Mouse (Mus musculus) CH12.LX (cell line): ENCODE measurements around the gene Rcor2. TPM values are rescaled to one million over a fixed set of nuclear protein-coding genes. Genes with fewer than 3 reads are reported as not detected.

Source experiments
- DNase-seq: peaks from one replicate; pipeline ENCODE4 v3.0.0-alpha.2; 2013; ENCODE audit errors: extremely low read depth
- H3K27ac ChIP-seq: 2 replicates; pipeline ENCODE4 v1.5.1; 2012; ENCODE audit warnings: low read depth, mild to moderate bottlenecking, control low read depth, moderate library complexity; ENCODE audit not compliant: insufficient read depth
- H3K27me3 ChIP-seq: replicated peaks from 2 replicates; pipeline ENCODE3; 2012; ENCODE audit warnings: inconsistent platforms
- H3K36me3 ChIP-seq, 2 experiments: replicated peaks in 1 of 2; 2 replicates each; pipeline versions ENCODE3 to v1.6.1; 2012; ENCODE audit warnings: inconsistent platforms in 1 of 2, low read length in 1 of 2, mild to moderate bottlenecking in 1 of 2, mixed read lengths in 1 of 2, moderate library complexity in 1 of 2; ENCODE audit not compliant: control insufficient read depth in 1 of 2, insufficient read depth in 1 of 2
- H3K4me1 ChIP-seq, 2 experiments: 2 replicates each; pipeline ENCODE4 v1.6.1; 2012; ENCODE audit warnings: inconsistent platforms in 1 of 2, moderate library complexity in 1 of 2; ENCODE audit not compliant: insufficient read depth in 2 of 2, control insufficient read depth in 1 of 2
- H3K4me2 ChIP-seq: 2 replicates; pipeline ENCODE4 v1.6.1; 2012; ENCODE audit warnings: low read depth, mild to moderate bottlenecking, control low read depth; ENCODE audit not compliant: poor library complexity, insufficient read depth, severe bottlenecking
- H3K4me3 ChIP-seq, 3 experiments: fragments of 150-350 bp in 1 of 3; sonication (generic) in 1 of 3; replicated peaks in 1 of 3; 2 replicates each; pipeline versions ENCODE3 to v1.5.1; 2011 to 2012; ENCODE audit warnings: low read depth in 2 of 3, low read length in 2 of 3, mild to moderate bottlenecking in 2 of 3, moderate library complexity in 2 of 3, control low read depth in 1 of 3, improper control_type of control experiment in 1 of 3, inconsistent platforms in 1 of 3, mixed read lengths in 1 of 3; ENCODE audit not compliant: poor library complexity in 1 of 3
- H3K79me2 ChIP-seq: replicated peaks from 2 replicates; pipeline ENCODE4 v1.6.1; 2012; ENCODE audit warnings: mild to moderate bottlenecking, moderate library complexity; ENCODE audit not compliant: control insufficient read depth, poor library complexity, insufficient read depth, severe bottlenecking; ENCODE audit errors: extremely low read depth
- H3K9ac ChIP-seq: 2 replicates; pipeline ENCODE4 v1.6.1; 2012; ENCODE audit warnings: low read depth, mild to moderate bottlenecking, control low read depth, moderate library complexity; ENCODE audit not compliant: insufficient read depth
- H3K9me3 ChIP-seq: replicated peaks from 2 replicates; pipeline ENCODE3; 2012; ENCODE audit warnings: low read length, inconsistent platforms, mixed read lengths
- CTCF ChIP-seq, 2 experiments: IDR thresholded peaks in 1 of 2; conservative IDR thresholded peaks in 1 of 2; 2 replicates each; pipeline ENCODE4 v1.5.1; 2011 to 2012; ENCODE audit warnings: low read depth in 2 of 2, low read length in 2 of 2, improper control_type of control experiment in 1 of 2, inconsistent platforms in 1 of 2, mild to moderate bottlenecking in 1 of 2, moderate library complexity in 1 of 2
- ELF1 ChIP-seq: IDR thresholded peaks from 2 replicates; pipeline ENCODE4 v1.6.1; 2014; ENCODE audit warnings: low read depth, mild to moderate bottlenecking, inconsistent platforms, low read length, improper control_type of control experiment
- GABPA ChIP-seq: IDR thresholded peaks from 2 replicates; pipeline ENCODE4 v1.6.1; 2012; ENCODE audit warnings: low read depth, low read length, improper control_type of control experiment, inconsistent platforms; ENCODE audit not compliant: insufficient replicate concordance
- HCFC1 ChIP-seq: IDR thresholded peaks from 2 replicates; pipeline ENCODE4 v1.6.1; 2012; ENCODE audit warnings: low read depth, mild to moderate bottlenecking, inconsistent platforms, low read length, improper control_type of control experiment
- IRF4 ChIP-seq: IDR thresholded peaks from 2 replicates; pipeline ENCODE4 v1.6.1; 2014; ENCODE audit warnings: low read depth, mild to moderate bottlenecking, inconsistent platforms, low read length, improper control_type of control experiment
- MAZ ChIP-seq: IDR thresholded peaks from 2 replicates; pipeline ENCODE4 v1.6.1; 2012; ENCODE audit warnings: low read depth, mild to moderate bottlenecking, inconsistent platforms, low read length, improper control_type of control experiment, moderate library complexity
- MYC ChIP-seq: IDR thresholded peaks from 2 replicates; pipeline ENCODE4 v1.6.1; 2011; ENCODE audit warnings: low read depth, mild to moderate bottlenecking, improper control_type of control experiment, low read length
- NELFE ChIP-seq: IDR thresholded peaks from 2 replicates; pipeline ENCODE4 v1.6.1; 2011; ENCODE audit warnings: low read depth, low read length, improper control_type of control experiment
- POLR2A ChIP-seq: IDR thresholded peaks from 2 replicates; pipeline ENCODE4 v1.6.1; 2011; ENCODE audit warnings: low read depth, mild to moderate bottlenecking, improper control_type of control experiment, low read length
- RCOR1 ChIP-seq: conservative IDR thresholded peaks from 2 replicates; pipeline ENCODE4 v1.6.1; 2012; ENCODE audit warnings: low read depth, mild to moderate bottlenecking, inconsistent platforms, low read length, improper control_type of control experiment
- SMC3 ChIP-seq: IDR thresholded peaks from 2 replicates; pipeline ENCODE4 v1.6.1; 2011; ENCODE audit warnings: low read depth, low read length, improper control_type of control experiment
- TBP ChIP-seq: conservative IDR thresholded peaks from 2 replicates; pipeline ENCODE4 v1.6.1; 2011; ENCODE audit warnings: low read depth, low read length, improper control_type of control experiment
- USF2 ChIP-seq: conservative IDR thresholded peaks from 2 replicates; pipeline ENCODE4 v1.6.1; 2011; ENCODE audit warnings: low read depth, low read length, improper control_type of control experiment
- dilution Hi-C: fragments of 300-500 bp; cut with MboI; formaldehyde crosslinking; loops from 2 replicates; pipeline ENCODE4 v1.14.3; 2020; ENCODE audit warnings: low sequenced_read_pairs; ENCODE audit not compliant: extremely low pct_unique_long_range_greater_than_20kb, extremely low pct_ligation_motif_present
- in situ Hi-C: fragments of 300-500 bp; cut with MboI; formaldehyde crosslinking; loops from 3 replicates; pipeline ENCODE4 v1.14.3; 2019; ENCODE audit warnings: low sequenced_read_pairs, low pct_ligation_motif_present, low pct_unique_long_range_greater_than_20kb, mixed read lengths
- polyA plus RNA-seq: library from polyadenylated mRNA; unstranded; fragments of >175 nt; gene quantifications from 2 replicates; pipeline ENCODE4 v1.2.1, GENCODE M21; 2012; ENCODE audit warnings: low read depth; ENCODE audit not compliant: insufficient read length
- total RNA-seq, 2 experiments: library from RNA; depleted of rRNA; stranded (reverse); fragments of 300-350 nt in 1 of 2; fragments of >200 nt in 1 of 2; gene quantifications; 2 replicates each; pipeline ENCODE4 v1.2.3; 2012 to 2014

Gene Rcor2
- total and polyA plus RNA-seq, 3 experiments: 9.2 to 28.2 (median 12.0) TPM

DNA sequence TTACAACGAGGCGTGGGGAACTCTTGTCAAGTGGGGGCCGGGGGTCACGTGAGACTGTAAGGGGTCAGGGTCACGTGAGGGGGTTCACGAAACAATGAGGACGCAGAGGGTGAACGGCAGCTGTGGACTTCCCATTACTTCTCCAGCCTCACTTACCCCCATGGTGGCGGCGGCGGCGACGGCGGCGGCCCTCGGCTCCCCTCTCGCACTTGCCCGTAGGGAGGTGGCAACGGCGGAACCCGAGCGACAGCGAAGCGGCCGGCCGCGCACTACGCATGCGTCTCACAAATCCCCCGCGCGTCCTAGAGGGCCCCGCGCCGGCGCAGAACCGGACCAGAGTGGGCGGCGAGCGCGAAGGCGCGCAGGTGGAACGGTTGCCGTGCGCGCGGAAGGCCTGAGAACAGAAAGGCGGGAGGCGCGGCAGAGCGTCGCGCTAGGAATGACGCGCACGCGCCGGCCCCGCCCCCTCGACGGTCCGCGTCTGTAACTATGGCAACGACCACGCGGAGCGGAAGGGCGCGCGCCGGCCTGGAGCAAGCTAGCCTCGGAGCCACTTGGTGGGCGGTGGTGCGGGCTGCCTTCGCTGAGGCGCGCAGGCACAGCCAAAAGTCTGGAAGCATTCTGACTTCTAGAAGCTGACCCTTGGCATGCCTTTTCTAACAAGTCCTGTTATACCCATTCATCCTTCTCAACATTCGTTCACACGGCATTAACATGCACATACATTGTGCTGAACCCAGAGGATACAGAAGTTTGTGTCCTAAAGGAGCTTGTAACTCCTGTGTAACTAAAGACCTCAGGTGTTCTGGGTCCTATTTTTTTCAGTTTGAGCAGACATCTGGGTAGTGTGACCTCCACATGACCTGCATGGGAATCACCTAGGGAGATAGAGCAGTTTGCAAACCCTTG lies 26.1 kb upstream of the Rcor2 start, which contains the start of gene Naa40 (continued):
- TF ChIP-seq HCFC1 (peak; percentile 82), IRF4 (peak; percentile 32; the same call in 1 of the 2 replicates), MYC (no peak), USF2 (peak; percentile 80), CTCF (conservative IDR thresholded peaks at IDR 0.05 in 1 of 2, IDR thresholded peaks at IDR 0.05 in 1 of 2; ENCODE audit: low read depth in 2 of 2, low read length in 2 of 2) (no peak), SMC3 (no peak), GABPA (no peak), RCOR1 (no peak), POLR2A (peak; percentile 79), ELF1 (peak; percentile 88)
- TF ChIP-seq, all 38 proteins: peak for 18

DNA sequence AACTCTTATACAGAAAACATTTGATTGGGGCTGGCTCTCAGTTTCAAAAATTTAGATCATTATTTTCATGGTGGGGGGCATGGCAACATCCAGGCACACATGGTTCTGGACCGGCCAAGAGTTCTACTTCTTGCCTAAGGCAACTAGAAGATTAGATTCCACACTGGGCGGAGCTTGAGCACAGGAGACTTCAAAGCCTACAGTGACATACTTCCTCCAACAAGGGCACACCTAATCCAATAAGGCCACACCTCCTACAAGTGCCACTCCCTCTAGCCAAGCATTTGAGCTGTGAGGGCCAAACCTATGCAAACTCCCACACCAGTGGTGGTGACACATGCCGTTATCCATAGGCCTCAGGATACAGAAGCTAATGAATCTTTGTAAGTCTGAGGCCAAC lies 21.1 kb upstream of the Rcor2 start:
- no peak overlapping the region for H3K4me3 ChIP-seq
- no peak overlapping the region for H3K4me2 ChIP-seq
- no peak overlapping the region for H3K9ac ChIP-seq
- H3K4me1 ChIP-seq: peaks cover 3 to 12% of the 10 kb centered on the region in 2 experiments; a peak in 3 of 4 replicates
- no peaks in the 10 kb centered on the region for H3K36me3 ChIP-seq
- in situ Hi-C loops (loop anchor here (10.0 kb wide), 1 partner anchor 169 kb away; the partner anchor contains the start of gene 2700081O15Rik), dilution Hi-C loops (no loop called here)
- DNase-seq: peak; percentile 55
- no peaks in the 10 kb centered on the region for H3K9me3 ChIP-seq
- TF ChIP-seq POLR2A: peak; percentile 33; the same call in 1 of the 2 replicates
- TF ChIP-seq MAZ: no peak
- peaks cover 4% of the 10 kb centered on the region for H3K27me3 ChIP-seq
- H3K27ac ChIP-seq: no peak overlapping the region
- no peaks in the 10 kb centered on the region for H3K79me2 ChIP-seq

DNA sequence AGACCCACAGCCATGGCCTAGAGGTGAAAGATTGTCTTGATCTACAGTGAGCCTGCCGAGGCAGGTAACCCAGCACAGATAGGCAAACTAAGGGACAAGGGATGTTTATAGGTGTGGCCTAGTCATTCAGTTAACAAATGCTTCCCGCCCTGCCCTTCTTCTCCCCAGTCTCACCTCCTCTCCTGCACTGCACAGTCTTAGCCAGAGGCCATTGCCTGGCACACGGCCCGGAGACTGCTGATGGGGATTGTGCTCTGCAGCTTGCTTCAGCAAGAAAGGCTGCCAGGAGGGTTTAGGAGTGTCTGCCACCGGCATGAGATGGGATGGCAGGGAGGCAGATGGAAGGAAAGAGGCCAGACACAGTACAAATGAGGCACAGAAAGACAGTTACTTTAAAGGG lies 9.2 kb upstream of the Rcor2 start:
- Histone ChIP-seq H3K27me3 (no peaks in the 10 kb centered on the region), H3K9me3 (peaks cover 8% of the 10 kb centered on the region), H3K4me3 (no peak overlapping the region), H3K27ac (no peak overlapping the region), H3K4me2 (no peak overlapping the region), H3K4me1 (peaks cover 0 to 4% of the 10 kb centered on the region in 2 experiments; a peak in 1 of 4 replicates), H3K79me2 (no peaks in the 10 kb centered on the region)
- in situ Hi-C loops: no loop called here
- dilution Hi-C loops: no loop called here
- TF ChIP-seq RCOR1 (no peak), TBP (no peak), HCFC1 (no peak), NELFE (no peak)
- TF ChIP-seq, all 38 proteins: peak for 0
- Histone ChIP-seq H3K36me3 (no peaks in the 10 kb centered on the region), H3K9ac (no peak overlapping the region)
- no peak for DNase-seq
